Mouse (Mus musculus) WW6 (cell line): ENCODE results near the gene Spata25.
"Not testable (repeated sequence)": the region's sequence is repeated elsewhere in the genome, so short reads cannot be mapped to it uniquely, and the experiment has no call there.

ENCODE experiments used
- DNase-seq: peaks from one replicate; pipeline ENCODE4 v3.0.0-alpha.2; 2013; ENCODE audit warnings: low read depth, low spot score

Gene Spata25

DNA sequence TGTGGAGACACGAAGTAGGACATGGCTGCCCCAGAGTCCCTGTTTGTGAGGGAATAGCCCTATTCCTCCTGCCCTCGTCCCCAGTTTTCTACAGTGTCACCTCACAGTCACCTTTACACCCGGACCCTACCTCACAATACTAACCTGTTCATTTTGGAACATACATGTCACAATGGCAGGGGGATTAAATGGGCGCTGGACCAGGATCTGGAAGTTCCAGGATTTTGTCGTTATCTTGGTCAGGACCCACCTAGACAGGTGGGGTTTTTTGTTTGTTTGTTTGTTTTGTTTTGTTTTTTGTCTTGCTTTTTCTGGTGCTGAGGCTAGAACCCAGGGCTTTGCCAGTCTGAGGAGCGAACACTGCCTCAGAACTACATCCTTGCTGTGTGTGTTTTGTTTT lies at the start of gene Spata25:
Spata25 (minus strand) TSS at position 101 of the 400 bp plus-strand sequence.
- no peak for DNase-seq

DNA sequence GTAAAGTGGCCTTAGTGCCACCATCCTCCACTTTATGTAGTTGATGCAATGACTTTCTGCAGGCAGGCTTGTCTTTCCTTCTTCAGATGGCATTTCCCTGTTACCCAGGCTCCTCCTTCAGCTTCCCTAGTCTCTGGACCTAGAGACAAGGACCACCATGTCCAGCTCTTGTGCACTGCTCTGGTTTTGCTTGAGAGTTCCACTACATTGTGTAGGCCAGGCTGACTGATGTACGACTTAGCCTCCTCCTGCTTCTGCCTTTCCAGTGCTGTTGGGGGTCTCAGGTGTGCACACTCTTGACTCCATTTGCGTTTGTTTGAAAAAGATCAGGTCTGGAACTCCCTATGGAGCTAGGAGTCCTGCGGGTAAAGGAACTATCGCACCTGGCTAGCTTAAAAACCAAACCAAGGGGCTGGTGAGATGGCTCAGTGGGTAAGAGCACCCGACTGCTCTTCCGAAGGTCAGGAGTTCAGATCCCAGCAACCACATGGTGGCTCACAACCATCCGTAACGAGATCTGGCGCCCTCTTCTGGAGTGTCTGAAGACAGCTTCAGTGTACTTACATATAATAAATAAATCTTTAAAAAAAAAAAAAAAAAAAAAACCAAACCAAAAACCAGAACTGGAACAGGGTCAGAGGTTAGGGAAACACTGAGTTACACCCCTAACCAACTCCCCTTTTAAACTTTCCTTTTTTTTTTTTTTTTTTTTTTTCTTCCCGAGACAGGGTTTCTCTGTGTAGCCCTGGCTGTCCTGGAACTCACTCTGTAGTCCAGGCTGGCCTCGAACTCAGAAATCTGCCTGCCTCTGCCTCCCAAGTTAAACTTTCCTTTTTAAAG lies 49.3 kb upstream of the Spata25 start:
- not testable (repeated sequence) for DNase-seq

GRCm38 (mm10) chr2:164875648-164876047 lies 47.3 kb upstream of the Spata25 start:
- not testable (repeated sequence) for DNase-seq

DNA sequence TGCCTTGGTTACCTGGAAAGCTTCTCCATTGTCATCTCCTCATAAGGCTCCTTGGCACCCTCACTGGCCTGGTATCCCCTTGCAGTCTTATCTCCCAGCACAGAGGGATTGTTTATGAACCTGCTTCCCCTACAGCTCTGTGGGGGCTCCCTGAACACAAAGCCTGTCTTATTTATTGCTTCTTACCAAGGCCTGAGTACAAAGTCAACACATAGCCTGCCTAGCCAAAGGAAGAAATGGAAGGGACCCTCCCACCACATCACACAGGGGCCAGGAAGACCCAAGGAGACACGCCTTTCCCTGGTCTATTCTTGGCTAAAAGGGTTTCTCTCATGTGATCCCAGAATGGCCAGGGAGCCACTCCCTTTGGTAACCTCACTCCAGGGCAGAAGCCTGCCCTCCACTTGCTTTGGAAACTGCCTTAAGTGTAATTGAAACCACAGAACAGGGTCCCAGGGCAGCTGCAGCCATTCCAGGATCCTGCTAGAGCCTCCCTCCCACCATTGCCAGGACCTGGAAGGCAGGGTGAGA lies 46.0 kb upstream of the Spata25 start:
- no peak for DNase-seq

GRCm38 (mm10) chr2:164873621-164874020 lies 45.3 kb upstream of the Spata25 start:
- no peak for DNase-seq

DNA sequence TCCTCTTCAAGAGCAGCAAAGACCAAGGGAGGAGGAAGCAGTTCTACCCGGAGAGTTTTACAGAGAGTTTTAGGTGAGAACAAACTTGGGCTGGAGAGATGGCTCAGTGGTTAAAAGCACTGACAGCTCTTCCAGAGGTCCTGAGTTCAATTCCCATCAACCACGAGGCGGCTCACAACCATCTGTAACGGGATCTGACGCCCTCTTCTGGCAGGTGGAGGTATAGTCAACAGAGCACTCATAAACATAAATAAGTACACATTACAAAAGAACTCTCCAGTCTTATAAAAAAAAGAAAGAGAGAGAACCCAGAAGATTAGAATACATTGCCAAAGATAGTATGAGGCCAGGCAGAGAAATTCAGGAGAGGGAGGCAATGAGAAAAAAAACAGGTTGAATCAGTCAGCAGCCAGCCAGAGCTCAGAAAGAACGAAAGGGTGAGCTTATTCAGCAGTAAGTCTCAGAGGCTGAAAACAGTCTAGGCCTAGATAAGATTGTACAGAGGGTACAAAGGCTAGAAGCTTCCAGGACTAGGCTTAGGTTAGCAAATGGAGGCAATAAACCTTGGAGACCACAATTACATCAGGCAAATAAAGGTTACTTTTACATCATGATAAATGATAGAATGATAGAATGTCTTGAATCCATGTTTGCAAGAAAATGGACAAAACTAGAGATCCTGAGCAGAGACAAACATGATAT lies 43.4 kb upstream of the Spata25 start:
- DNase-seq, result no peak

DNA sequence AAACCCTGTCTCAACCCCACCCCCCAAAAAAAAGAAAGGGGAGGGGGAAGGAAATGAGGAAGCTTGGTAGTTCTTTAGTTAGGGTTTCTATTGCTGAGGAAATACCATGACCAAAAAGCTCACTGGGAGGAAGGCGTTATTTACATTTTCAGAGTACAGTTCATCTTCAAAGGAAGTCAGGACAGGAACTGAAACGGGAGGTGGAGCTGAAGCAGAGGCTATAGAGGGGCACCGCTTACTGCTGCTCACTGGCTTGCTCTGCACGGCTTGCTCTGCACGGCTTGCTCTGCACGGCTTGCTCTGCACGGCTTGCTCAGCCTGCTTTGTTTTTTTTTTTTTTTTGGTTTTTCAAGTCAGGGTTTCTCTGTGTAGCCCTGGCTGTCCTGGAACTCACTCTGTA lies 40.2 kb upstream of the Spata25 start:
- no peak for DNase-seq

DNA sequence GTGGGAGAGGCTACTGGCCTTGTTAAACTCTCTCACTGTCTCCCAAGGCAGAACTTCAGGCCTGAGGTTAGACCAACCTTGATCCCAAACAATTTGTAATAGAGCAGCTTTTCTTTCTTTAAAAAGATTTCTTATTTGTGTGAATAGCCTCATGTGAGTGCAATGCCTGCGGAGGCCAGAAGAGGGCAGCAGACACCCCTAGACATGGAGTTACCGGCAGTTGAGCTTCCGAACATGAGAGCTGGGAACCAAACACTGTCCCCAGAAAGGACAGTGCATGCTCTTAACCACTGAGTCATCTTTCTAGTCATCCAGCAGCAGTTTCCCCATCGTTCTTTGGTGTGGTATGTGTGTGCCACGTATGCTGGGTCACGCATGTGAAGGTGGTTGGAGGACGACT lies 39.2 kb upstream of the Spata25 start:
- no peak for DNase-seq

DNA sequence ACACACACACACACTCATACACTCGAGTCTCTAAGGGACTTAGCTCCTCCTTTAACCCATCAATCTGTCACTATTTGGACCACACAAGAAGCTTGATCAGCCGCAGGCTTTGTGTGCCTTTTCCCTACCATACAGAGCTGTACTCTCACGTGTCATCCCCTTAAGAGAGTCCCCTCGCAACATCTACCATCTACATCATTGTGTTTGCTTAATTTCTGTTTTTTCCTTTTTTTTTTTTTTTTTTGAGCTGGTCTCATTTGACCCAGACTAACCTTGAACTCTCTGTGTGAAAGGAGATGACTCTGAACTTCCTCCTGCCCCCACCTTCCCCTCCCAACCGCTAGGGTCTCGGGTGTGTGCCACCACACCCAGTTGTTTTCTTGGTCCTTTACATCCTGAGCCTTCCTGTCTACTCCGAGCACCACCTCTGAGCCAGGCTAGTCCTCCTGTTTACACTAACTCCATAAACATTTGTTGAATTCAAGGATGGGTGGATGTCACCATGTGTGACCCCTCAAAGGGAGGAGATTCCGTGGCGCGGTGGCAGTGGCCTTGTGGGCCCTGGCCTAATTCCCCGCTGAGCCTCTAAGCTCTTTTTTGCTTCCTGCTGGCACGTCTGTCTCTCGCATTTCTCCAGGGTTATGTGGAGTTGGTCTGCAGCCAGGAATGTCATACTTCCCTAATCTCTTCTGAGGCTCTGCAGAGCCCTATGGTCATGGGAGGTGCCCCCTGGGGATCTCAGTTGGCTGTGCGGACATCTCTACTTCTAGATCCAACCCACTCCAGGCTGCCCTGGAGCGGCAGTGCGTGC lies 38.6 kb upstream of the Spata25 start:
- DNase-seq, result no peak

DNA sequence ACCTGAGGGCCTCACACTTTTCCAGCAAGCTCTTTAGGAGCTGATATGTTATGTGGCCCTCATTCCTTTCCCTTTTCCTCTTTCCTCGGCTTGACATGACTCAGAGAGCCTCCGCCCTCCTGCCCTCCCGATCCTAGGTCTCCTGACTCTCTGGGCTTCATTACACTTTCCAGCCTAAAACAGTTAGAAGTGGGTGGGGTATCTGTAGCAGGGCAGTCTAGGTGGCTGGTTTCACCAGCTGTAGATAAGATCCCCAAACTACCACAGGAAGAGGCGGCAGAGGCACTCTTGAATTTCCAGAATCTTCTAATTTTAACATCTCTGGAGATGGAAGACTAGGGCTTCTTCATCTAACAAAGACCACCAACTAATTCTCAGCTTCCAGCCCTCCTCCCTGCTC lies 36.3 kb upstream of the Spata25 start:
- no peak for DNase-seq

DNA sequence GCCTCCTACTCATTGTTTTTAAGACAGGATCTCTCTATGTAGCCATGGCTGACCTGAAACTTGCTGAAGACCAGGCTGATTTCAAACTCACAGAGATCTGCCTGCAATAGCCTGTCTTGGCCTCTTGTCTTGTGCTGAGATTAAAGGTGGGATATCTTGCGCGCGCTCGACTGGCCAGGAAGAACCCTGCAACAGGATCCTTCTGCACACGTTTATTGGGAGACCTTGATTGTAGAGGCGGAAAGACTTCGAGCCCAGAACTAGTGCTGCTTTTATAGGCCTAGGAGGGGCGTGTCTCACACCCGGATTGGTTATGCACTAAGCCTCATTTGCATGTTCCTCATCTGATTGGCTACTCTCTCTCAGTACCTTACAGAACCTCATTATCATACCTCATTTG lies 35.1 kb upstream of the Spata25 start:
- DNase-seq, result not testable (repeated sequence)

DNA sequence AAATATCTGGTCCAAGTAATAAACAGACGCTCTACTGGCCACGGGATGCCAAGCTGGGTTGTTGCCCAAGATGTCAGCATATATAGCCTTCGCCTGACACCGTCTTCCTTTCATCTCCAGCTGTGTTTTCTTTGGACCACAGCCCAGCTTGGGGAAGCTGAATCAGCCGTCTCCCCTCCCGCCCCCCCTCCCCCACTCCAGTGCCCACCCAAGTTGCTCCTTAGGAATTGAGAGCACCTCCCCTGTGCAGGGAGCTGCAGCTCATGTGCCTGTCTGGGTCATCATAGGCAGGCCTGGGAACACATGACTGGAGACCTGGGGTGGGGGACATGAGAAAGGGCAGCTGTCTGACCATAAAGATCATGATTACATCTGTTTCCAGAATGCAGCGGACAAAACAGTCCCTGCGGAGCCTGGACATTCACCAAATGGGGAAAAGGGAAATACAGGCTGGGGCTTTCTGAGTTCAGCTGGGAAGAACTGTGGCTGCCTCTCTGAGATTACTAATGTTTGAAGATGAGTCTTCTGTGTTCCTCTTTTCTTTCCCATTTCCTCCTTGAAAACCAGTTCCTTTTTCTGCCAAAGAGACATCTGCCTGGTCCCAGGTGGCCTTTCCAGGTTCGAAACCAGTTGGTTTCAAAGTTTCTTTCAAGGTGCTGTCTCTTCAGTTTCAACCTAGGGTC lies 34.0 kb upstream of the Spata25 start:
- DNase-seq, result no peak

DNA sequence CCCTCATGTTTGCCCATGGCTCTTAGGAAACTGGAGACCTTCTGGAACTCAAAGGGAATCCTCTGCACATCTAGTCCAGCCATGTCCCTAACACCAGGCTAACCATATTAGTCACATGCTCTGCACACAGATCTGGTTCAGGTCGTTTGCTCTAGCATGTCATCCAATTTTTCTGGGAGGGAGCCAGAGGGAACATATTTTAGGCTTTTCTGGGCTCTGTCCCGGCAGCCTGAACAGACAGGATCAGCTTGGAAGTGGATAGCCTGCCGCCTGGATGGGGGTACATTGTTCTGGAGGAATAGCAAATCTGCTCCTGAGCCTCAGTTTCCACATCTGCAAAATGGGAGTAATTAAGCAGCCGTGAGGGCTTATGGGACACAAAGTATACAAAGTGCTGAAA lies 32.8 kb upstream of the Spata25 start:
- DNase-seq, result no peak

GRCm38 (mm10) chr2:164859640-164860432 lies 31.5 kb upstream of the Spata25 start:
- no peak for DNase-seq

- DNase-seq, result no peak
These were observed 30.8 kb upstream of the Spata25 start for GRCm38 (mm10) chr2:164859155-164859554.

GRCm38 (mm10) chr2:164857842-164858553 lies 29.7 kb upstream of the Spata25 start:
- no peak for DNase-seq

DNA sequence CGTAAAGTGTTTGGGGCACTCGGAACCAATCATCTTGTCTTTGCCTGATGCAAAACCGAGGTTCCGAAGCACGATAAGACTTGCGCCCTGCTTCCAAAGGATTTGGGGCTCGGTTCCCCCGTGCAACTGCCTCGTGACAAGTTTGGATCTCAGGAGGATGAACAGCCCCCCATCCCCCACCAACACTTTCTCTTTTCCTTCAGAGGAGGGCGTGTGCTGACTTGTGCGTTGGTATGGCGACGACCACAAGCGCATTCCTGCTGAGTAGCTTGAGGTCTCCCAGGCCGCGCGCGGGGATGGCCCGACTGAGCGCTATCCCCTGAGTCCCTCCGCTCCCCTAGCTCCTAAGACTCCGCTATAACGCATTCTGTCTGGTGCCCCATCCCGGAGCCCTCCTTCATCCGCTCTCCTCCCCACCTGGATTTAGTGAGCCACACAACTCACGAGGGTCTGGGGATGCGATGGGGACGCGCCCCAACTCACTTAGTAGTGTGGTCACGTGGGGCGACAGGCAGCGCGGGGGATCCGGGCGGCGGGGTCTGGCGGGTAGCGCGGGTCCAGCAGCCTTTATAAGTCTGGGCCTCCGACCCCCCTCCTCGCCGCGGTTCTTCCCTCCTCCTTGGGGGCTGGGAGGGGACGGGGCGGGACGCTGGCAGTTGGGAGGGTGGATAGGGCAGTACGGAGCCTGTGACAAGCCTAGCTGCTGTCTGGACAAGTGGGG lies 28.9 kb upstream of the Spata25 start, which contains the start of gene Pltp:
Pltp (minus strand) TSS at position 611 of the 721 bp plus-strand sequence.
- DNase-seq, result no peak

- no peak for DNase-seq
These were observed 28.2 kb upstream of the Spata25 start for GRCm38 (mm10) chr2:164856309-164857100.
